Mouse (Mus musculus) megakaryocyte, embryonic 14.5 days (primary cell): ENCODE measurements around the gene Mis12.

ENCODE experiments used
- FLI1 ChIP-seq: IDR thresholded peaks from 2 replicates; pipeline ENCODE4 v1.6.1; 2012; ENCODE audit warnings: low read length, inconsistent platforms, mixed read lengths
- GATA1 ChIP-seq: IDR thresholded peaks from 3 replicates; pipeline ENCODE4 v1.6.1; 2012; ENCODE audit warnings: mixed read lengths, low read length, inconsistent platforms, borderline replicate concordance

DNA sequence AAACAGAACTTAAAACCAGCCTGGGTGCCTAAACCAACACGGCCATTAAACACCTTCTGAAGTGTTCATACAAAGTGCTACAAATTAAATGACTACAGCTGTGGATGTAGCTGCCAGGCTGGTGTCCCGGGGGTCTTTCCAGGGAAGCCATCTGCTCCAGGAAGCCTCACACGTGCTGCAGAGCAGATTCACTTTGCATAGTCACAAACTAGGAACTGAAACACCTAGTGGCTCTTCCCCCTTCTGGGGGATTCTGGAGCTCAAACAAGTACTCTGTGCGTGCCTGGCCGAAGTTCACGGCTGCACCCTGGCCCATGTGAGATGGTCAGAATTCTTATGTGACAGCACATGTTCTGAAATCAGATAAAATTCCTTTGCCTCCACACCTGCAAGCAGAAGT, 39.2 kb upstream of the Mis12 start:
- TF ChIP-seq GATA1 = no peak
- TF ChIP-seq FLI1 = no peak
